Mouse (Mus musculus) midbrain, embryonic 13.5 days (tissue): ENCODE results near the gene Tnfsf13. TPM values are rescaled to one million over a fixed set of nuclear protein-coding genes. Genes with fewer than 3 reads are reported as not detected.
"Not testable (repeated sequence)": the region's sequence is repeated elsewhere in the genome, so short reads cannot be mapped to it uniquely, and the experiment has no call there.

Experiments
- ATAC-seq: fragments of 200-750 bp; cut with Nextera tagmentation; 2 replicates; pipeline ENCODE4 v1.8.0; 2017; ENCODE audit warnings: mild to moderate bottlenecking, moderate TSS enrichment, moderate library complexity
- H3K27ac ChIP-seq: fragments of 300-500 bp; sonication (generic); 2 replicates; pipeline ENCODE4 v1.5.1; 2015; ENCODE audit warnings: inconsistent platforms, mild to moderate bottlenecking, moderate library complexity
- H3K27me3 ChIP-seq: fragments of 300-500 bp; sonication (generic); 2 replicates; pipeline ENCODE4 v1.6.1; 2015; ENCODE audit warnings: mild to moderate bottlenecking, inconsistent platforms
- H3K36me3 ChIP-seq: fragments of 300-500 bp; sonication (generic); 2 replicates; pipeline ENCODE4 v1.6.1; 2015; ENCODE audit warnings: mild to moderate bottlenecking, inconsistent platforms
- H3K4me1 ChIP-seq: fragments of 300-500 bp; sonication (generic); replicated peaks from 2 replicates; pipeline ENCODE4 v1.6.1; 2015; ENCODE audit warnings: inconsistent platforms
- H3K4me2 ChIP-seq: fragments of 300-500 bp; sonication (generic); replicated peaks from 2 replicates; pipeline ENCODE4 v1.6.1; 2015; ENCODE audit warnings: moderate library complexity, mild to moderate bottlenecking, inconsistent platforms
- H3K4me3 ChIP-seq: fragments of 300-500 bp; sonication (generic); replicated peaks from 2 replicates; pipeline ENCODE4 v1.5.1; 2015; ENCODE audit warnings: mild to moderate bottlenecking, inconsistent platforms
- H3K9ac ChIP-seq: fragments of 300-500 bp; sonication (generic); replicated peaks from 2 replicates; pipeline ENCODE4 v1.6.1; 2015; ENCODE audit warnings: mild to moderate bottlenecking, inconsistent platforms
- H3K9me3 ChIP-seq: fragments of 300-500 bp; sonication (generic); 2 replicates; pipeline ENCODE4 v1.6.1; 2016; ENCODE audit warnings: mild to moderate bottlenecking, inconsistent platforms
- WGBS: fragments of 180-500 bp; shearing (Covaris S2); methylation state at CpG from one replicate; pipeline ENCODE4 v1.1.7; 2015; 5-methylcytosine and 5-hydroxymethylcytosine counted together
- polyA plus RNA-seq: library from polyadenylated mRNA; unstranded; fragments of >200 nt; fragmentation: Nextera tagmentation; extraction: Ambion mirVana; gene quantifications from 2 replicates; pipeline ENCODE4 v1.2.1, GENCODE M21; 2015

The Tnfsf13 gene
- polyA plus RNA-seq, 1 experiment from 2014 or later, result 0.36 TPM

DNA sequence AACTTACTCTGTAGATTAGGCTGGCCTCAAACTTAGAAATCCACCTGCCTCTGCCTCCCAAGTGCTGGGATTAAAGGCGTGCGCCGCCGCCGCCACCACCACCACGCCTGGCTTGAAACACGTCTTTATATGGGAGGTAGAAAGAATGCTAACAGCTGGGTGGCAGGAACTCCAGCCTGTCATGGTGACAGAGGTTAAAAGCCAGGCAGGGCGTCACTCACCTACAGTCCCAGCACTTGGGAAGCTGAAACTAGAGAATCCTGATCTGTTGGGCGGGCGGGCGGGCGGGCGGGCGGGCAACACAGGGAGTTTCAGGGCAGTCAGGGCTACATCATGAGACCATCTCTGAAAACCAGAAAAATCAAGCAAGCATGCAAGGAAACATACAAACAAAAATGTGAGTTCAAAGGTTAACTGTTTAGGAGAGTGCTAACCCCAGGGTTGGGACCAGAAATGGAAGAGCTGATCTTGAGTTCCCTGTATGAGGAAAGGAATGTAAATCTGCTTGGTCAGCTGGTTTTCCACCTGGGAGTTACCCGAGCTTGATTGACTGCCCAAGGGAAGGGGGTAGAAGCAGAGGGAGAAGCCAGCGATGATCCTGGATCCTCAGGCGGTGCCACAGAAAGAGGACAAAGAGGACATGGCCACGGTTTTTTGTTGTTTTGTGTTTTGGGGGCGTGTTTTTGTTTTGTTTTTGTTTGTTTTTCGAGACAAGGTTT, 27.5 kb upstream of the Tnfsf13 start:
- no peak overlapping the region for H3K4me2 ChIP-seq
- H3K27me3 ChIP-seq, result no peaks in the 10 kb centered on the region
- H3K27ac ChIP-seq, result no peak overlapping the region
- H3K4me1 ChIP-seq, result no peaks in the 10 kb centered on the region; the same call in 1 of the 2 replicates
- no peaks in the 10 kb centered on the region for H3K9me3 ChIP-seq
- ATAC-seq, result no peak
- no peaks in the 10 kb centered on the region for H3K36me3 ChIP-seq
- H3K9ac ChIP-seq, result no peak overlapping the region
- 83% methylated on average over 20 of the region's 20 CpGs for WGBS
- H3K4me3 ChIP-seq, result no peak overlapping the region

DNA sequence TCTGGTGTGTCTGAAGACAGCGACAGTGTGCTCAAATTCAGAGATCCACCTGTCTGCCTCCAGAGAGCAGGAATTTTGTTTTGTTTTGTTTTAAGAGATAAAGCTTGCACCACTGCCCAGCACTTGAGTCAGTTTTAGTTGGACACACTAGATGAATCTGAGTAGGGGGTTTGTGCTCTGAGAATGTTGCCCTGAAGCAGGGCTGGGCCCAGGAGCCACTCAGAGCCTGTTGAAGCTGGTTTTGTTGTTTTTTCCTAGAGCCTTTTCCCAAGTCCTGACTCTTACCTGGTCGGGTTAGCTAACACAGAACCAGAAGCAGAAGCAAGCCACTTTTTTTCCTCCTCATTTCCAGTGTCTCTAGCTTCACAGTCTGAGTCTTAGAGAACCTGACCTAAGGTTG, 25.5 kb upstream of the Tnfsf13 start:
- H3K27me3 ChIP-seq, result no peaks in the 10 kb centered on the region
- H3K36me3 ChIP-seq, result no peaks in the 10 kb centered on the region
- no peak for ATAC-seq
- no peaks in the 10 kb centered on the region; the same call in 1 of the 2 replicates for H3K4me1 ChIP-seq
- H3K4me2 ChIP-seq, result no peak overlapping the region
- H3K9me3 ChIP-seq, result no peaks in the 10 kb centered on the region
- H3K9ac ChIP-seq, result no peak overlapping the region
- WGBS, result 80% methylated on average over 2 of the region's 2 CpGs
- no peak overlapping the region for H3K4me3 ChIP-seq
- H3K27ac ChIP-seq, result no peak overlapping the region

DNA sequence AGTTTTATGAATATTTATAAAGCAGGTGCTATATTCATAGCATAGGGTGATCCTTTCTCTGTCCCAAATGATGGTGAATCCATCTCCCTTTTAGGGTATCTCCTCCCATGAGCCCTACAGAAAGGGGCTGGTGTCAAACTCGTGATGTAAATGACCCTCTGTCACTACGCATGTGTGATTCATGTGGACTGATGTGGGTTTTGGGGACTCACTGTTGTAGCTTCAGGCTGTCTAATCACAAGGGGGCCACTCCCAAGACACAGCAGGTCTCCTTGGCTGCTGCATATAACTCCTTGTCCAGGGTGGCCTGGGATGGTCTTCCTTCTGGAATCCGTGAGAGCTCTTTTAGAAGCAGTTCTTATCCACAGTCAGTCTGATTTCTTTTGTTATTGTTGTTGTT, 24.9 kb upstream of the Tnfsf13 start:
- no peak overlapping the region for H3K4me2 ChIP-seq
- H3K27me3 ChIP-seq, result no peaks in the 10 kb centered on the region
- WGBS, result 70% methylated on average over 3 of the region's 3 CpGs

DNA sequence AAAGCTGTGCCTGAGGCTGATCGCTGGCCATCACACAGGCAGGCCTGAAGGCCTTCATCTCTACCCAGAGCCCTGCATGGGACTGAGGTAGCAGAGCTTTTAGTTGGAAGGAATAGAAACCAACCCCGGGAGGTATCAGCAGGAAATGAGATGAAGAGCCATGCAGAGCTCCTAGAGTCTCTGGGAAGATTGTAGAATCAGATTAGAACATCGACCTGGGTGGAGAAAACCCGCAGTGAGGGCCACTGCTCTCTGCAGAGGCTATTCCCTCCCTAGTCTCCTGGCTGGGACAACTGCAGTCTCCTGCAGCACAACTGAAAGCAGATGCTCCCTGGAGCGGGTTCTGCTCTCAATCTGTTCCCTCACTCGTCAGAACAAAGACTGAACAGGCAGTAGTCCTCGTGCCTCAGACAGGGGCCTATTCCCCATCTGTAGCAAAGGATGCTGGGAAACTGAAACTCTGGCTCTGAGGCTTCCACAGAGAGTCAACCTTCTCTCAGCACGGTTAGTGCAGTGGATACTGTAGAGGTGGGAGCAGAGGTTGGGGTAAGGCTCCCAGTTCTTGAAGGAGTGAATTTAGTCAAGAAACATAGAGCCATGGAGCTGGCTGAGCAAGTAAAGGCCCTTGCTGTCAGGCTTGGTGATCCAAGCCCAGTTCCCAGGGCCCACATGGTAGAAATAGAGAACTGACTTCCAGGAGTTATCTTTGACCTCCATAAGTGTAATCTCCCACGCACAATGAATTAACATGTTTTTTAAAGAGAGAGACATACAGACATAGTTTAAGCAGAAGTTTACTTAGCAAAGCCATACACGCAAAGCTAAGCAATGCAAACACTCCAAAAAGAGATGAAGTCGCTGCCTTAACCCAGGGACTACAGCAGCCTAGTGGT, 24.2 kb upstream of the Tnfsf13 start:
- H3K9me3 ChIP-seq, result no peaks in the 10 kb centered on the region
- WGBS, result 55% methylated on average over 11 of the region's 11 CpGs
- no peak overlapping the region for H3K27ac ChIP-seq
- no peak overlapping the region for H3K9ac ChIP-seq
- no peaks in the 10 kb centered on the region for H3K4me1 ChIP-seq
- no peak overlapping the region for H3K4me3 ChIP-seq
- H3K36me3 ChIP-seq, result no peaks in the 10 kb centered on the region
- no peak overlapping the region for H3K4me2 ChIP-seq
- ATAC-seq, result no peak
- no peaks in the 10 kb centered on the region for H3K27me3 ChIP-seq

More for the DNA sequence above, 24.9 kb upstream of the Tnfsf13 start:
- ATAC-seq, result no peak
- Histone ChIP-seq H3K36me3 (no peaks in the 10 kb centered on the region), H3K9ac (no peak overlapping the region), H3K4me3 (no peak overlapping the region), H3K9me3 (no peaks in the 10 kb centered on the region), H3K27ac (no peak overlapping the region), H3K4me1 (no peaks in the 10 kb centered on the region)

DNA sequence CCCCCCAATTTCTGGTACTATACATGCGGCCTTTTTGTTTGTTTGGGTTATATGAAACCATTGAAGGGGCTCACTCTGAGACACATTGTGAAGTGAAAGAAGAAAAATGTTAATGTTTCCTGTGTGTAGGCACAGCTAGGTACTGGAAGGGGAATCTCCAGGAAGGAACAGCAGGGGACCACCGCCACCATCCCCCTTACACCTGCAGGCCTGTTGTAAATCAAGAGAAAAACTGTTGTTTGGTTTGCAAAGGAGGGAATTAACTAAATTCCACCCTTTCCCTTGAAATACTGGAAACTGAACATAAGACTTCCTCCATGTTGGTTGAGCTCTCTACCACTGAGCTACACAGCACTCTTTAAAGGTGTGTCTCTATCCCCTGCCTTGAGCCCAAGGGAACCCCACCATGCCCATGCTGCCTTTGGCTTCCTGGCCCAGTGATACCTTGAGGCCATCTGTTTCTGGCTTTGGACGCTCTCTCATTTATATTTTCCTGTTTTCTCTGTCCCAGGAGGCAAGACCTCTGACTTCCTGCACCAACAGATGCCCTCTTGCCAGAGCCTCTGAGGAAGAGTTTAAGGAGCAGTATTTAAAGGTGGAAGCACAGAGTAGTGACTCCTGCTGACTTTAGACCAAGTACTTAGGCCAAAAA, 23.2 kb upstream of the Tnfsf13 start:
- Histone ChIP-seq H3K4me3 (no peak overlapping the region), H3K36me3 (no peaks in the 10 kb centered on the region), H3K27me3 (no peaks in the 10 kb centered on the region), H3K4me2 (no peak overlapping the region), H3K9ac (no peak overlapping the region), H3K4me1 (no peaks in the 10 kb centered on the region), H3K9me3 (no peaks in the 10 kb centered on the region), H3K27ac (no peak overlapping the region)
- 92% methylated on average over 3 of the region's 3 CpGs for WGBS
- ATAC-seq, result no peak

DNA sequence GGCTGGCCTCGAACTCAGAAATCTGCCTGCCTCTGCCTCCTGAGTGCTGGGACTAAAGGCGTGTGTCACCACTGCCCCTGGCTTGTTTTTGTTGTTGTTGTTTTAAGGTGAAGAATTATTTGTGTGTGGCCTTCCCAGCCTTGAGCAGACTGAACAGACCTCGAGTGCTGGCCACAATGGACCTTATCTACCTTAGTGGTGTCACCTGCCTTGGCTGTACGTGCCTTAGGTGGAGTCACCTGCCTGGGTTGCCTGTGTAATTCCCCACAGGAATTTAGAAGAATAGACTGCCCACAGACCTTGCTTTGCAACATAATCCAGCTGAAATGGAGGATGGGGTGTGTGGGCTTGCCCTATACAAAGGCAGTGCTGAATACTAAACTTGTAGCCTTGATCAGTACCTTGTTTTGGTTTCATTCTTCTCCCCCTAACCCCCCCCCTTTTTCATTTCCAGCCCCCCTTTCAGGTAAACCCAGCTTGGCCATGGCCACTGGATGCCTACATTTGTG, 22.3 kb upstream of the Tnfsf13 start:
- no peak overlapping the region for H3K4me3 ChIP-seq
- no peaks in the 10 kb centered on the region for H3K4me1 ChIP-seq
- no peaks in the 10 kb centered on the region for H3K36me3 ChIP-seq
- no peak overlapping the region for H3K9ac ChIP-seq
- H3K4me2 ChIP-seq, result no peak overlapping the region
- ATAC-seq, result no peak
- no peak overlapping the region for H3K27ac ChIP-seq
- no peaks in the 10 kb centered on the region for H3K27me3 ChIP-seq
- WGBS, result 82% methylated on average over 4 of the region's 4 CpGs
- no peaks in the 10 kb centered on the region for H3K9me3 ChIP-seq

DNA sequence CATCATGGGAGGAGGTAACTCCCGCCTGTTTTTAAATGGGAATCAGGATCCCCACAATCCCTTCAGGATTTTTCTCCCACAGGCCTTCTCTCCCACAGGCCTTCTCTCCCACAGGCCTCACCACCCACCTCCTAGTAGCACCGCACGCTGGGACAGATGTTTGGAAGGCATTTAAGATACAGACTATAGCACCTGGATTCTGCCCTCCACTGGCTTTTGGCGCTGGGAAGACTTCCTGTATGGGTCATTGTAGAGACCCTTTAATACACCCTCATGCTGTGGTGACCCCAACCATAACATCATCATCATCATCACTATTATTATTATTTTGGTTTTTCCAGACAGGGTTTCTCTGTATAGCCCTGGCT, 21.9 kb upstream of the Tnfsf13 start:
- Histone ChIP-seq H3K4me1 (no peaks in the 10 kb centered on the region), H3K4me3 (no peak overlapping the region), H3K27ac (no peak overlapping the region), H3K36me3 (no peaks in the 10 kb centered on the region), H3K9ac (no peak overlapping the region), H3K9me3 (no peaks in the 10 kb centered on the region), H3K27me3 (no peaks in the 10 kb centered on the region), H3K4me2 (no peak overlapping the region)
- WGBS, result 92% methylated on average over 4 of the region's 4 CpGs
- ATAC-seq, result no peak

DNA sequence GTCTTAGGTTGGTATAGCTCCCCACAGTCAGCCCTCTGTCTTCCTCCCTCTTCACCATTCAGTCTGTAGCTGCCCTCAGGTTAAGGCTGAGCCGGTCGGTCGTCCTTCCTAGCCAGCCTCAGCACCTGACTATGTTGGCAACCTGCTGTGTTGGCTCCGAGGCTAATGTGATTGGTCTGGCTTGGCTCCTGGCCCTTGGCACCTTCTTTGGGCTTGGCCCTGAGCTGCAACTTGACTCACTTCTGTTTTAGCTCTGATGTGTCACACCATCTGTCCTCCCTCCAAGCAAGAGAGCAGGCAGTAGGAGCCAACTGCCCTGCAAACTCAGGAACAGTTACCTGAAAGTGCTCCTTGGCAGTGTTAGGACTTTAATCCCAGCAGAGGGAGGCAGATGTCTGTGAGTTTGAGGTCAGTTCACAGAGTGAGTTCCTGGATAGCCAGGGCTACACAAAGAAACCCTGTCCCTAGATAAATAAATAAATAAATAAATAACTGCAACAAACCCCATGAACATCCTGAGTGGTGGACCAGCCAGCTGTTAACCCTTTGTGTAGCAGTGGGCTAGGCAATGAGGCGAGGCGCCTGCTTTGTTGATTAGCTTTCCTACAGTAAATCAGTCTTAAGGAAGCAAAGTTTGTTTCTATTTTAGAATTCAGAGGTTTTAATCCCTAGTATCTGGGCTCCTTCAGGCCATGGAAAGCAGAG, 21.3 kb upstream of the Tnfsf13 start:
- H3K36me3 ChIP-seq, result no peaks in the 10 kb centered on the region
- H3K9ac ChIP-seq, result no peak overlapping the region
- H3K4me1 ChIP-seq, result no peaks in the 10 kb centered on the region
- H3K27me3 ChIP-seq, result no peaks in the 10 kb centered on the region
- WGBS, result 51% methylated on average over 6 of the region's 6 CpGs
- H3K9me3 ChIP-seq, result no peaks in the 10 kb centered on the region
- H3K4me2 ChIP-seq, result no peak overlapping the region
- ATAC-seq, result no peak
- no peak overlapping the region for H3K27ac ChIP-seq
- no peak overlapping the region for H3K4me3 ChIP-seq

DNA sequence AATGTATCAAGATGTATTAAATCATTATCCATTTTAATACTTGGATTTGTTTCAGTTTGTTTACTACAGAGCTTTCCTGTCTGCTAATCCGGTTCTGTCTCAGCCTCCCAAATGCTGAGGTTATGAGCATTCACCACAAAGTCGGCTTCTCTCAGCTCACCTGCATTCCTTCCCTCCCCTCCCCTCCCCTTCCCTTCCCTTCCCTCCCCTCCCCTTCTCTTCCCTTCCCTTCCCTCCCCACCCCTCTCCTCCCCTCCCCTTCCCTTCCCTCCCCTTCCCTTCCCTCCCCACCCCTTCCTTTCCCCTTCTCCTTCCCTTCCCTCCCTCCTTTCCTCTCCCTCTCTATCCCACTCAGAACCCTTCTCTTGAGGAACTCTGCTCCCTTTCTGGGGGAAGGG, 19.0 kb upstream of the Tnfsf13 start:
- Histone ChIP-seq H3K36me3 (no peaks in the 10 kb centered on the region), H3K4me1 (no peaks in the 10 kb centered on the region), H3K9me3 (no peaks in the 10 kb centered on the region), H3K27me3 (no peaks in the 10 kb centered on the region), H3K27ac (no peak overlapping the region), H3K4me2 (no peak overlapping the region), H3K4me3 (no peak overlapping the region), H3K9ac (no peak overlapping the region)
- WGBS, result 62% methylated on average over 2 of the region's 2 CpGs
- no peak for ATAC-seq

DNA sequence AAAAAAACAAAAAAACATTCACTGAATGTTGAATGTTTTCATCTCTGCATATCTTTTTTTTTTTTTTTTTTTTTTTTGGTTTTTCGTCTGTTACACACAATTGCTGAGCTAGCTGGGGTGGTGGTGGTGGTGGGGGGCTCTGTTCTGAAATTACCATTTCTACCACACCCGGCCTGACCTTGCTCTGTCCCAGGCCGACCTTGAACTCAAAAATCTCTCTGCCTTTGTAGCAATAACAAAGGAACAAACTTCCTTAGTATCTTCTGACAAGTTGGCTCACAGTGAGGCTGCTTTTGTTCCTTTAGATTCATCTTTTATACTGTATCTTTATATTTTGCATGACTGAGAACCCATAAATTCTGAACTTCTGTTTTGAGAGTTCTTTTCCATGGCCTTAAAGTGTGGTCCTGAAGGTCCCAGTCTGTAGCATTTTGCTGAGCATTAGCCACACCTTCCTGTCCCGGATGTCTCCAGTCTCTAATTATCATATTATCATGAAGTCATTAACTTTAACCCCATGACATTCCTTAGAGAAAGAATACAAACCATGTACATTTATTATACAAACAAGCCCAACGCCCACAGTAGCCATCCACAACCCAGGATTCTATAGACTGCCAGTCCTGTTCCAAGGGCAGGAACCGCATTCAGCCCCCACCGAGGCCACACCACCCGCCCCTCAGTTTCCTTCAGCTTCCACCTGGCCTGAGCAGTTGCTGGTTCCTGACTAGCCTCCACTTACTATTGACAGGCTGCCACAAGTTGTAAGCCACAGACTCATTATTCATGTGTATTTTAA, 18.4 kb upstream of the Tnfsf13 start:
- no peaks in the 10 kb centered on the region for H3K36me3 ChIP-seq
- H3K9me3 ChIP-seq, result no peaks in the 10 kb centered on the region
- no peak overlapping the region for H3K4me2 ChIP-seq
- WGBS, result 74% methylated on average over 8 of the region's 8 CpGs
- H3K4me3 ChIP-seq, result no peak overlapping the region
- no peaks in the 10 kb centered on the region for H3K27me3 ChIP-seq
- no peaks in the 10 kb centered on the region for H3K4me1 ChIP-seq
- no peak overlapping the region for H3K27ac ChIP-seq
- ATAC-seq, result no peak
- H3K9ac ChIP-seq, result no peak overlapping the region

DNA sequence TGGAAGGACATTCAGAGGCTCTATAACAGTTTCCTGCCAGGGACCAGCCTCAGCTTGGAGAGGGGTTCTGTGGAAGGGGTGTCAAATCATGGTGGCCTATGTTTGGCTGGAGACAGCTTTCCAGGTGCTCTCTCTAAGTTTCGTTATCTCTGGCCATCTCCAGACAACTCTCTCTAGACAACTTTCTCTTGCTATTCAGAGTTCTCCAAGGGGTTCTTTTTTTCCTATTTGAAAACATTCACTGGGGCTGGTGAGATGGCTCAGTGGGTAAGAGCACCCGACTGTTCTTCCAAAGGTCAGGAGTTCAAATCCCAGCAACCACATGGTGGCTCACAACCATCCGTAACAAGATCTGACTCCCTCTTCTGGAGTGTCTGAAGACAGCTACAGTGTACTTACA, 17.8 kb upstream of the Tnfsf13 start:
- WGBS, result 78% methylated on average over 3 of the region's 3 CpGs

More for the DNA sequence above, 17.8 kb upstream of the Tnfsf13 start:
- H3K36me3 ChIP-seq, H3K4me3 ChIP-seq, H3K27me3 ChIP-seq, H3K9ac ChIP-seq, ATAC-seq, H3K27ac ChIP-seq, H3K4me2 ChIP-seq, H3K4me1 ChIP-seq, H3K9me3 ChIP-seq: not testable (repeated sequence)
